Mouse (Mus musculus): Measurements from ENCODE around the gene Gm20388. TPM values are rescaled to one million over a fixed set of nuclear protein-coding genes. Genes with fewer than 3 reads are reported as not detected.

Gm20388 gene
- total RNA-seq, 2 experiments from 2014 or later = 2.4 to 2.6 TPM

DNA sequence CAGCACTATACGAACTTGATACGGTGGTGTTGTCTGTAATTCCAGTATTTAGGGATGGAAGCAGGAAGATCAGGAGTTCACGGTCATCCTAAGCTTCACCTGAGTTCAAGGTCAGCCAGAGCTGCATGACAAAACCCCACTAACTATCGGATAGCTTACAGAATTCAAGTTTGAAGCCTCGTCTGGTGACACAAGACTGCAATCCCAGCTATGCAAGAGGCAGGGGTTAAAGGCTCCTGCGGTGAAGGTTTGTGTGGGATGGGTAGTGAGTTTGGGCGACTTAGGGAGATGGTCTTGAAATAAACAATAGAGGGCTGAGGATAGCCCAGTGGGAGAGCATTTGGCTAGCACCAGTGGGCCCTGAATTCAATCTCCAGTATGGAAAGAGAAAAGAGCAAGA is 4287.6 kb downstream of the Gm20388 start:
- no peak for TF ChIP-seq CTCF (IDR thresholded peaks at IDR 0.05)
- DNase-seq (ENCODE audit: extremely low spot score in 1 of 2, low spot score in 2 of 2) = no peak
- Histone ChIP-seq H3K27ac (no peak overlapping the region), H3K4me3 (no peak overlapping the region)
- intact Hi-C loops (cut with DNase I) = no loop called here

DNA sequence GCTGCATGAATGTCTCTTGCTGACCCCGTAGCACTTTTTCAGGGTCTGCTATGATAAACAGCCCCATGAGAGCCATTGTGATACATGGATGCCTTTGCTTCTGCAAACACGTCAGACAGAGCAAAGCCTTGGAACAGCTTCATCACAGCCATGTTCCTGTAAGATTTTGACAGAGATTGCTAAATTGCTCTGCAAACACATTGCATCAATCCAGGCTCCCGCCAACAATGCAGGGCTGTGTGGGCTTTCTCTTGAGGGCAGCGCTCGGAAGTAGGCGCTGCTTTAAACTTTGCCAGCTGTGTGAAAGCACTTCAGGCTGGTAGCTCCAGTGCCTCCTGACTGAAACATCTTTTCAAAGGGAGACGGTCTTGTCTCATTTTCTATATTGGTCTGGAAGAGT is 4289.8 kb downstream of the Gm20388 start:
- no peak for DNase-seq (ENCODE audit: extremely low spot score in 1 of 2, low spot score in 2 of 2)
- H3K27ac ChIP-seq = no peak overlapping the region
- intact Hi-C loops (cut with DNase I) = no loop called here
- no peak overlapping the region for H3K4me3 ChIP-seq
- no peak for TF ChIP-seq CTCF (IDR thresholded peaks at IDR 0.05)

GRCm38 (mm10) chr8:124201706-124202105 is 4291.1 kb downstream of the Gm20388 start:
- DNase-seq (ENCODE audit: extremely low spot score in 1 of 2, low spot score in 2 of 2) = no peak
- Histone ChIP-seq H3K27ac (no peak overlapping the region), H3K4me3 (no peak overlapping the region)
- intact Hi-C loops (cut with DNase I) = no loop called here
- no peak for TF ChIP-seq CTCF (IDR thresholded peaks at IDR 0.05)

DNA sequence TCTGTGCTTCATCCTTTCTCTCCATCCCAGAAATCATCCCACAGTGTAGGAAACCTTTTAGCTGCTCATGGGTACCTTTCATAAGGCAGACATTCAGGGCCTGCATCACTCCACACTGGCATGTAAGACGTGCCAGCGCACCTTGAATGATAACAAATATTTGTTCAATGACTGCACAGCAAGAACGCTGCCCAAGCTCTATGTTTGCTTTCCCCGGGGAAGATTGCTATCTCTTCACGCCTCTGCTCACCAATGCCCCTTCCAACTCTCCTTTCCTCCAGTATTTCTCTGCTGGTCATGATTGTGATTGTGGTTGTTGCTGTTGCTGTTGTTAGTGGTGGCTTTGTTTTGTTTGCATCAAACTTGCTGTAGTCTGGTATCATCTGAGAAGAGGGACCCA is 4292.3 kb downstream of the Gm20388 start:
- H3K27ac ChIP-seq = no peak overlapping the region
- H3K4me3 ChIP-seq = no peak overlapping the region
- TF ChIP-seq CTCF (IDR thresholded peaks at IDR 0.05) = no peak
- intact Hi-C loops (cut with DNase I) = no loop called here
- no peak for DNase-seq (ENCODE audit: extremely low spot score in 1 of 2, low spot score in 2 of 2)

- no peak for DNase-seq (ENCODE audit: extremely low spot score in 1 of 2, low spot score in 2 of 2)
- intact Hi-C loops (cut with DNase I) = no loop called here
- TF ChIP-seq CTCF (IDR thresholded peaks at IDR 0.05) = no peak
- Histone ChIP-seq H3K4me3 (no peak overlapping the region), H3K27ac (no peak overlapping the region)
Measured at GRCm38 (mm10) chr8:124204001-124204601, 4293.5 kb downstream of the Gm20388 start.

DNA sequence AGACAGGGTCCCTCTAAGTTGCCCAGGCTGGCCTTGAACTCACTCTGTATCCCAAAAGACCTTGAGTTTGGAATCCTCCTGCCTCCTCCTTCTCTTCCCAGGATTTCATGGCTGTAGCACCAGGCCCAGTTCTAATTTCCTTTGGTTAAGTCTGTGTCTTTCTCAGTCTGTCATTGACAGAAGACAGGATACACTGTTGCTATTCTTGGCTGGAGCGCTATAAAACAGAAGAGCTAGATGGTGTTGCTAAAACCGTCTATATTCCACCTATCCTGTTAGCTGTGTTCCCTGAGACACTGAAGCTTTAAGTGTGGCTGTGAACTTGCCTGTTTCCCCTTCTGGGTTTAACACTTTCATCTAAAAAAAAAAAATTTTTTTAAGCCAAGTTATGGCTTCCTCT is 4301.5 kb downstream of the Gm20388 start:
- H3K27ac ChIP-seq = no peak overlapping the region
- no peak for TF ChIP-seq CTCF (IDR thresholded peaks at IDR 0.05)
- intact Hi-C loops (cut with DNase I) = no loop called here
- no peak overlapping the region for H3K4me3 ChIP-seq
- no peak for DNase-seq (ENCODE audit: extremely low spot score in 1 of 2, low spot score in 2 of 2)

DNA sequence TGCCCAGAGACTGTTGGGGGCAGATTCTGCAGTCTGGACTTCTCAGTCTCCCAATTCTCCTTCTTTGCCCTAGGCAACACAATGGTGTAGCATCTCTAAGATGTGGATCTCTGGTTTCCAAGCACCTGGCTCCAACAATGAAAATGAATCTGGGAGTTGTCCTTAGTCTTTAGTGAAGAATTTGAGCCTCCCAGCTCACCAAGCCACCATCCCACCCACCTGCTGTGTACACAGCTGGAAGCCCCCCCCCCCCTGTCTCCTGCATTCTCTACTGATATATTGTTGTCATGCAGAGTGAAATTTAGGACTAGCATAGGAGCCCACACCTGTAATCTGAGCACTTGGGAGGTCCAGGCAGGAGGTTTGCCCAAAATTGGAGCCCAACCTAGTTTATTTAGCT is 4306.3 kb downstream of the Gm20388 start:
- Histone ChIP-seq H3K4me3 (no peak overlapping the region), H3K27ac (no peak overlapping the region)
- intact Hi-C loops (cut with DNase I) = no loop called here
- no peak for TF ChIP-seq CTCF (IDR thresholded peaks at IDR 0.05)
- DNase-seq (ENCODE audit: extremely low spot score in 1 of 2, low spot score in 2 of 2) = no peak

- intact Hi-C loops (cut with DNase I) = loop anchor here (5.0 kb wide), 2 partner anchors 92 to 153 kb away; no protein-coding TSS in a partner anchor
- H3K4me3 ChIP-seq = no peak overlapping the region
Measured at GRCm38 (mm10) chr8:124229883-124230282, 4319.2 kb downstream of the Gm20388 start.

GRCm38 (mm10) chr8:124230496-124231175 is 4320.0 kb downstream of the Gm20388 start:
- Histone ChIP-seq H3K4me3 (peak overlapping the region; percentile 51), H3K27ac (peak overlapping the region; percentile 84)
- TF ChIP-seq CTCF (IDR thresholded peaks at IDR 0.05) = no peak
- no peak for DNase-seq (ENCODE audit: extremely low spot score in 1 of 2, low spot score in 2 of 2)
- intact Hi-C loops (cut with DNase I) = loop anchor here (5.0 kb wide), 2 partner anchors 92 to 153 kb away; no protein-coding TSS in a partner anchor

More at GRCm38 (mm10) chr8:124229883-124230282, 4319.2 kb downstream of the Gm20388 start:
- H3K27ac ChIP-seq = no peak overlapping the region
- no peak for DNase-seq (ENCODE audit: extremely low spot score in 1 of 2, low spot score in 2 of 2)
- no peak for TF ChIP-seq CTCF (IDR thresholded peaks at IDR 0.05)

- Histone ChIP-seq H3K4me3 (peak within 1 kb of the TSS; percentile 77), H3K27ac (peak within 1 kb of the TSS; percentile 84)
- TF ChIP-seq CTCF (IDR thresholded peaks at IDR 0.05) = no peak
- intact Hi-C loops (cut with DNase I) = loop anchor here (5.0 kb wide), 2 partner anchors 91 to 154 kb away; no protein-coding TSS in a partner anchor
- peak; percentile 94 for DNase-seq (ENCODE audit: extremely low spot score in 1 of 2, low spot score in 2 of 2)
Measured at GRCm38 (mm10) chr8:124231176-124231484, 4320.5 kb downstream of the Gm20388 start, which contains the start of gene Galnt2. Galnt2 (plus strand) TSS chr8:124231391.

DNA sequence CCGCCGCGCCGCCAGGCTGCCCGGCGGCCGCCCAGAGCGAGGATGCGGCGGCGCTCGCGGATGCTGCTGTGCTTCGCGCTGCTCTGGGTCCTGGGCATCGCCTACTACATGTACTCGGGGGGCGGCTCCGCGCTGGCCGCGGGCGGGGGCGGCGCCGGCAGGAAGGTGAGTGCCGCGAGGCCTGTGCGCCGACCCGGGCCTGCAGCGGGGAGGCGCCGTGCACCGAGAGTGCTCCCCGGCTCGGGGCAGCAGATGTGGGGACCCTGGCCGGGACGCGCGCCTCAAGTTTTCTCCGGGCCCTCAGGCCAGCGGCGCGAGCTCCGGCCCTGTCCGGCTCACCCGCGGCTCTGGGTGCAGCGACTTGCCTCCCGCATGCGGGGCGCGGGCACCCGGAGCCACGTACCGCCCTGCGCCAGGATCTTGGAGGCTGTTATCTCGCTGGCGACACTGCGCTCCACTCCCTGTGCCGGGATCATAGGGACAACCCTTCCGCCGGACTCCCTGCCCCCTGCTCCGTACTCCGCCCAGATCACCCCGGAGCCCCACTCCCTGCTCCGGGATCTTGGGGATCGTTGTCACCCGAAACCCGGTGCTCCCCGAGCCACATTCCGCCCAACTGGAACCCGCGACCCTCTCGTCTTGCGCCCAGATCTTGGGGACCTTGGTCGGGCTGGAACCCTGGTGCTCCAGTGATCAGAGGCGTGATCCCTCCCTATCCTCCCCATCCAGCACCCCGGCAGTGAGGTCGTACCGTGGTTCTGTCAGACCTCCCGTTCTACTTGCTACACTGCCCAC is 4321.0 kb downstream of the Gm20388 start:
- Histone ChIP-seq H3K27ac (peak overlapping the region; percentile 82), H3K4me3 (peak overlapping the region; percentile 77)
- intact Hi-C loops (cut with DNase I) = loop anchor here (1.0 to 5.0 kb wide), 4 partner anchors 91 to 179 kb away; no protein-coding TSS in a partner anchor
- TF ChIP-seq CTCF (IDR thresholded peaks at IDR 0.05) = no peak; the same call in 1 of the 2 replicates
- peak in 1 of 2 experiments; percentile 63 for DNase-seq (ENCODE audit: extremely low spot score in 1 of 2, low spot score in 2 of 2)

GRCm38 (mm10) chr8:124232280-124232600 is 4321.6 kb downstream of the Gm20388 start:
- no peak for TF ChIP-seq CTCF (IDR thresholded peaks at IDR 0.05)
- no peak for DNase-seq (ENCODE audit: extremely low spot score in 1 of 2, low spot score in 2 of 2)
- intact Hi-C loops (cut with DNase I) = loop anchor here (1.0 to 5.0 kb wide), 4 partner anchors 90 to 179 kb away; no protein-coding TSS in a partner anchor
- peak overlapping the region; percentile 82 for H3K27ac ChIP-seq
- peak overlapping the region; percentile 77 for H3K4me3 ChIP-seq
